8 mouse cellular contexts compared by ENCODE assay signal in the genomic region with DNA sequence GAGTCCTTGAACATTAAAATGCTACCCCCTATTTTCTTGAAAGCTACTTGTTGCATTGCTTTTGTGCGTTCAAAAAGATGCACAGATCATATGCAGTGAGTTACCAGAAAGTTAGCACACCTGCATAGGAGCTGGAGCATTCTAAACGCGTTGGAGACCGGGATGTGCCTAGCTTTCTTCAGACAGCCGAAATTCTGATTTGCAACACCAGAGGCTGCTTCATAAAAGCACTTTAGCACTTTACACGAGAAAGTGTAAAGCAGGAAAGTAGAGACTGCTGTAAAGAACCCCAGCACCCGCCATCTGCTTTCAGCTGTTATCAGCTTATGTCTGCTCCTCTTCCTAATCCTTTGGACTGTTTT. TPM values are rescaled to one million over a fixed set of nuclear protein-coding genes. Genes with fewer than 3 reads are reported as not detected.
DNase-seq lines count a peak whose midpoint lies in the region; ATAC-seq and TF ChIP-seq lines count a peak whose summit lies in the region.

No protein-coding gene starts in this region.

- TF ChIP-seq POLR2A in kidney, adult 2 months (IDR thresholded peaks at IDR 0.05; ENCODE audit: low read depth, low read length) = no peak

- 7% methylated on average over 7 of the region's 7 CpGs for WGBS in kidney, adult 2 months
- 9% methylated on average over 7 of the region's 7 CpGs for WGBS in hindbrain, embryonic 15.5 days
- 8% methylated on average over 7 of the region's 7 CpGs for WGBS in midbrain, embryonic 13.5 days

- DNase-seq in kidney, adult 2 months = no peak
- no peak for DNase-seq in kidney, adult 11 months
- no peak for DNase-seq in left cerebral cortex, adult 18-20 months (ENCODE audit: low spot score in 2 of 2)
- no peak for DNase-seq in T-cell, adult 2 months (ENCODE audit: low spot score)
- no peak for DNase-seq in embryo, embryonic 9.5 days (ENCODE audit: extremely low spot score)

- peak overlapping the region; percentile 37; the same call in 1 of the 2 replicates for H3K9ac ChIP-seq in hindbrain, embryonic 15.5 days
- peak overlapping the region; percentile 59 for H3K9ac ChIP-seq in midbrain, embryonic 13.5 days (replicated peaks)

- peak overlapping the region; percentile 61 for H3K4me2 ChIP-seq in hindbrain, embryonic 15.5 days
- H3K4me2 ChIP-seq in midbrain, embryonic 13.5 days (replicated peaks) = peak overlapping the region; percentile 60

- H3K9me3 ChIP-seq in hindbrain, embryonic 15.5 days = no peaks in the 10 kb centered on the region
- no peaks in the 10 kb centered on the region for H3K9me3 ChIP-seq in midbrain, embryonic 13.5 days

- no peaks in the 10 kb centered on the region for H3K36me3 ChIP-seq in kidney, adult 2 months (ENCODE audit: control insufficient read depth, insufficient read depth, low read length)
- peaks cover 7% of the 10 kb centered on the region for H3K36me3 ChIP-seq in hindbrain, embryonic 15.5 days
- peaks cover 18% of the 10 kb centered on the region for H3K36me3 ChIP-seq in midbrain, embryonic 13.5 days

- H3K4me3 ChIP-seq in kidney, adult 2 months (ENCODE audit: insufficient read depth, low read depth, low read length) = peak overlapping the region; percentile 38
- peak overlapping the region; percentile 56 for H3K4me3 ChIP-seq in brown adipose tissue, adult 24 weeks (ENCODE audit: insufficient read depth, low read depth, low read length)
- H3K4me3 ChIP-seq in hindbrain, embryonic 15.5 days = peak overlapping the region; percentile 42
- peak overlapping the region; percentile 46 for H3K4me3 ChIP-seq in midbrain, embryonic 13.5 days (replicated peaks)

- ATAC-seq in hindbrain, embryonic 15.5 days (ENCODE audit: low FRiP score, low read depth) = no peak
- no peak for ATAC-seq in midbrain, embryonic 13.5 days

- H3K27ac ChIP-seq in kidney, adult 2 months (ENCODE audit: insufficient read depth, low read depth, low read length) = peak overlapping the region; percentile 81
- H3K27ac ChIP-seq in brown adipose tissue, adult 24 weeks (replicated peaks; ENCODE audit: low read depth, low read length) = peak overlapping the region; percentile 60
- H3K27ac ChIP-seq in hindbrain, embryonic 15.5 days (replicated peaks) = peak overlapping the region; percentile 86
- peak overlapping the region; percentile 75 for H3K27ac ChIP-seq in midbrain, embryonic 13.5 days

- H3K27me3 ChIP-seq in kidney, adult 2 months (replicated peaks; ENCODE audit: control insufficient read depth, insufficient read depth, low read length) = no peaks in the 10 kb centered on the region
- no peaks in the 10 kb centered on the region for H3K27me3 ChIP-seq in hindbrain, embryonic 15.5 days
- no peaks in the 10 kb centered on the region for H3K27me3 ChIP-seq in midbrain, embryonic 13.5 days

- no peaks in the 10 kb centered on the region for H3K4me1 ChIP-seq in kidney, adult 2 months (ENCODE audit: control insufficient read depth, insufficient read depth, low read length)
- no peaks in the 10 kb centered on the region for H3K4me1 ChIP-seq in brown adipose tissue, adult 24 weeks (ENCODE audit: control insufficient read depth, insufficient read depth, insufficient read length, low read length)
- peaks cover 13% of the 10 kb centered on the region for H3K4me1 ChIP-seq in hindbrain, embryonic 15.5 days (replicated peaks)
- peaks cover 6% of the 10 kb centered on the region; the same call in 1 of the 2 replicates for H3K4me1 ChIP-seq in midbrain, embryonic 13.5 days (replicated peaks)

- TF ChIP-seq CTCF in kidney, adult 2 months (conservative IDR thresholded peaks at IDR 0.05; ENCODE audit: insufficient read depth, insufficient read length, low read depth, low read length) = no peak

RNA-seq across cellular contexts. Expression of a gene that starts 8.9 kb away (rescaled TPM):
- polyA plus RNA-seq in kidney, adult 2 months (2012; rRNA removed) = 24.2 and 26.7 TPM in 2 replicates
- 58.4 and 61.0 TPM in 2 replicates for polyA plus RNA-seq in brown adipose tissue, adult 24 weeks (2012; ENCODE audit: insufficient read depth, insufficient read length, missing spikeins)
- 43.1 and 44.6 TPM in 2 replicates for polyA plus RNA-seq in hindbrain, embryonic 15.5 days (2015; fragmentation: Nextera tagmentation; extraction: Ambion mirVana)
- 39.5 and 40.4 TPM in 2 replicates for polyA plus RNA-seq in midbrain, embryonic 13.5 days (2015; fragmentation: Nextera tagmentation; extraction: Ambion mirVana)
- total RNA-seq in left cerebral cortex, adult 18-20 months (2021) = 10 to 100 TPM; 28.3 to 29.5 TPM

RNA-seq across cellular contexts. Expression of a gene that starts 9.0 kb away (rescaled TPM):
- 27.3 and 29.4 TPM in 2 replicates for polyA plus RNA-seq in kidney, adult 2 months (2012; rRNA removed)
- 39.8 and 48.7 TPM in 2 replicates for polyA plus RNA-seq in brown adipose tissue, adult 24 weeks (2012; ENCODE audit: insufficient read depth, insufficient read length, missing spikeins)
- polyA plus RNA-seq in hindbrain, embryonic 15.5 days (2015; fragmentation: Nextera tagmentation; extraction: Ambion mirVana) = 53.1 and 53.6 TPM in 2 replicates
- 50.2 and 52.8 TPM in 2 replicates for polyA plus RNA-seq in midbrain, embryonic 13.5 days (2015; fragmentation: Nextera tagmentation; extraction: Ambion mirVana)
- total RNA-seq in left cerebral cortex, adult 18-20 months (2021) = 10 to 100 TPM; 29.5 to 30.7 TPM
